Mouse (Mus musculus) heart, embryonic 11.5 days (tissue): ENCODE measurements around the gene Tmed1. TPM values are rescaled to one million over a fixed set of nuclear protein-coding genes. Genes with fewer than 3 reads are reported as not detected.

Experiments used
- ATAC-seq: fragments of 200-750 bp; cut with Nextera tagmentation; replicated peaks from 2 replicates; pipeline ENCODE4 v1.8.0; 2017; ENCODE audit warnings: moderate library complexity; ENCODE audit not compliant: insufficient number of reproducible peaks, low FRiP score, low TSS enrichment
- H3K27ac ChIP-seq: fragments of 300-500 bp; sonication (generic); 2 replicates; pipeline ENCODE4 v1.5.1; 2014; ENCODE audit warnings: mild to moderate bottlenecking, low read depth, low read length
- H3K27me3 ChIP-seq: fragments of 300-500 bp; sonication (generic); 2 replicates; pipeline ENCODE4 v1.6.1; 2014; ENCODE audit warnings: mild to moderate bottlenecking, low read length, mixed read lengths; ENCODE audit not compliant: control insufficient read depth, insufficient read depth
- H3K36me3 ChIP-seq: fragments of 300-500 bp; sonication (generic); 2 replicates; pipeline ENCODE4 v1.6.1; 2014; ENCODE audit warnings: mild to moderate bottlenecking, low read length, moderate library complexity, mixed read lengths; ENCODE audit not compliant: control insufficient read depth, insufficient read depth
- H3K4me1 ChIP-seq: fragments of 300-500 bp; sonication (generic); 2 replicates; pipeline ENCODE4 v1.6.1; 2014; ENCODE audit warnings: low read length; ENCODE audit not compliant: control insufficient read depth, insufficient read depth
- H3K4me2 ChIP-seq: fragments of 300-500 bp; sonication (generic); 2 replicates; pipeline ENCODE4 v1.6.1; 2014; ENCODE audit warnings: mild to moderate bottlenecking, moderate library complexity
- H3K4me3 ChIP-seq: fragments of 300-500 bp; sonication (generic); 2 replicates; pipeline ENCODE4 v1.5.1; 2014; ENCODE audit warnings: low read depth, low read length
- H3K9ac ChIP-seq: fragments of 300-500 bp; sonication (generic); 2 replicates; pipeline ENCODE4 v1.6.1; 2014; ENCODE audit warnings: mild to moderate bottlenecking, low read depth, low read length, moderate library complexity
- H3K9me3 ChIP-seq: fragments of 300-500 bp; sonication (generic); replicated peaks from 2 replicates; pipeline ENCODE4 v1.6.1; 2016; ENCODE audit warnings: low read length; ENCODE audit not compliant: control insufficient read depth
- WGBS: fragments of 180-500 bp; shearing (Covaris S2); extraction: QIAGEN DNeasy Blood & Tissue Kit; methylation state at CpG from one replicate; pipeline ENCODE4 v1.1.7; 2014; ENCODE audit not compliant: insufficient replicate concordance; 5-methylcytosine and 5-hydroxymethylcytosine counted together
- polyA plus RNA-seq: library from polyadenylated mRNA; unstranded; fragments of >200 nt; fragmentation: Nextera tagmentation; extraction: Ambion mirVana; gene quantifications from 2 replicates; pipeline ENCODE4 v1.2.1, GENCODE M21; 2014

Tmed1 gene
- polyA plus RNA-seq, 1 experiment from 2014 or later, result 79.8 TPM

DNA sequence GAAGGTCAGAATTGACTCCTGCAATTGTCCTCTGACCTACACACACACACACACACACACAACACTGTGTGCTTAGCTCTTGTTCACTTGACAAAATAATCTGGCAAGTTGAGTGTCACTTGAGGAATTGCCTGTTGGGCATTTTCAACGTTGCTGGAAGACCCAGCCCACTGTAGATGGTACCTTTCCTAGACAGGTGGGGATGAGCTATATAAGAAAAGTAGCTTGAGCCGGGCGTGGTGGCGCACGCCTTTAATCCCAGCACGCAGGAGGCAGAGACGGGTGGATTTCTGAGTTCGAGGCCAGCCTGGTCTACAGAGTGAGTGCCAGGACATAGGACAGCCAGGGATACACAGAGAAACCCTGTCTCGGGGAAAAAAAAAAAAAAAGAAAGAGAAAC is 1.0 kb upstream of the Tmed1 start:
- Histone ChIP-seq H3K9me3 (no peaks in the 10 kb centered on the region), H3K4me2 (peak overlapping the region; percentile 78), H3K27ac (0 out of 2 replicates have a peak overlapping the region, but pooled peaks have one; percentile 80), H3K4me1 (peaks cover 12% of the 10 kb centered on the region), H3K4me3 (peak overlapping the region; percentile 69), H3K9ac (peak overlapping the region; percentile 72), H3K27me3 (no peaks in the 10 kb centered on the region), H3K36me3 (peaks cover 20% of the 10 kb centered on the region)
- 77% methylated on average over 9 of the region's 9 CpGs for WGBS
- ATAC-seq, result no peak

DNA sequence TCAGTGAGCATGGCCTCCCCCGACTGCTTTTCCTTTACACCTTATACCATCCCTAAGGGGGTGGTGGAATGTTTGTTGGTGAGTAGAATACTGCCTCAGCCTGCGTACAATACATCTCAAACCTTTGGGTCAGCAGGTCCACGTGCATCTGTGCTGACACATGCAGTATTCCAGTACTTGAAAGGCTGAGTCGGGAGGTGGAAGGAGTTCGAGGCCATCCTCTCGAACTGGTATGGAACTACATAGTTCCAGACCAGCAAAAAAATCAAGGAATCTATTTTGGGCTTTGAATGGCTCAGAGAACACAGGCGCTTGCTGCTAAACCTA is 600 bp upstream of the Tmed1 start:
- Histone ChIP-seq H3K27ac (peak overlapping the region; percentile 80; the same call in 1 of the 2 replicates), H3K4me3 (peak overlapping the region; percentile 69), H3K27me3 (no peaks in the 10 kb centered on the region), H3K4me2 (peak overlapping the region; percentile 78), H3K36me3 (peaks cover 22% of the 10 kb centered on the region), H3K4me1 (peaks cover 12% of the 10 kb centered on the region), H3K9ac (peak overlapping the region; percentile 72), H3K9me3 (no peaks in the 10 kb centered on the region)
- WGBS, result 5% methylated on average over 7 of the region's 7 CpGs
- ATAC-seq, result no peak

DNA sequence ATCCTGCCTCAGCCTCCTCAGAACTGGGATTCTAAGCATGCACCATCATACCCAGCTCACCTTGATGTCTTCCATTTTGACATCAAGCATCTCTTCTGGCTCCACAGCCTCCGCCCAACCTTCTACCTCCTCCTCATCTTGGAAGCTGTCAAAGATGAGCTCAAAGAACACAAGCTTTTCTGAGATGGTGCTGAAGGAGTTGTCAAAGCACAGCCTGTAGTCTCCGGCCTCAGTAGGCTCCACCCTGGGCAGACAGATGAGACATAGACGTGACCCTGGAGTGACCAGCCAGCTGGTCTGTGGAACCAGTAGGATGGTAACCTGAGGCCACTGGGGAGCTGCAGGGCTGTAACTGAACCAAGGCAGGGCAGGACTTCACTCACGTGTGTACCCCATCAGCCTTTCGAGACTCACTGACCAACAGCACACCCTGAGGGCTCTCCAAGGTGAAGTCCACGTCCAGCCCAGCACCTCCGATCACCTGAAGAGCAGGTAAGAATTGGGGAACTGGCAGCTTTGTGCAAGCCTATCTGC is 1.1 kb downstream of the Tmed1 start:
- peak overlapping the region; percentile 78 for H3K4me2 ChIP-seq
- peaks cover 27% of the 10 kb centered on the region for H3K36me3 ChIP-seq
- WGBS, result 73% methylated on average over 7 of the region's 7 CpGs
- no peak for ATAC-seq
- no peaks in the 10 kb centered on the region for H3K9me3 ChIP-seq
- no peaks in the 10 kb centered on the region for H3K27me3 ChIP-seq
- peak overlapping the region; percentile 69 for H3K4me3 ChIP-seq
- 0 out of 2 replicates have a peak overlapping the region, but pooled peaks have one; percentile 4 for H3K27ac ChIP-seq
- 0 out of 2 replicates have a peak overlapping the region, but pooled peaks have one; percentile 40 for H3K9ac ChIP-seq
- peaks cover 12% of the 10 kb centered on the region for H3K4me1 ChIP-seq

DNA sequence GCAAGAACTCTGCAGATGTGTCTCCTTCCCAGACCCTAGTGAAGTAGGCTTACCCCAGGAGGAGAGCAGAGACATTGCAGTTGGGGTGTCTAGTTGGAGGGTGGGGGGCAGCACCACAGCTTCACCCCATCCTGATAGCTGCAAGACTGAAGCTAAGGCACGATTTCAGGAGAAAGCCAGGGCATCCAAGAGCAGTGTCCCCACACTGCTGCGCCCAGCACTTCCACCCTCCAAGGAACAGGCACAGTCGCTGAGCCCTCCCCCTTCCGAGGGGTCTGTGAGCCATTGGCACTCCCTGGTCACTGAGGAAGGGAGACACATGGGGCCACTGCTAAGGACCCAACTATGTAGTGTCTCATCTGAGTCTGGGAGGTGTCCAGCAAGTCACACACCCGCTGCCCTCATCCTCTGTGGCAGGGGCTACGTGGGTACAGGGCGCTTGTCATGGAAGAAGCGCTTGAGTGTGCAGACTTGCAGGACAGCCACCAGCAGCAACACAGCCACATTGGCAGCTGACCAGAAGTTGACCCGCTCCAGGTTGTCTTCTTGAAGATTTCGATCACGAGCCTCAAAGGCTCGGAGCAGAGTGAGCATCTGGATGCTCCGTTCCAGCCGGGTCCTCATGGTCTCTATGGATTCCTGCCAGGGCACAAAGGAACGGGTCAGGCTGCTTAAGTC is 2.2 kb downstream of the Tmed1 start:
- peaks cover 30% of the 10 kb centered on the region for H3K36me3 ChIP-seq
- H3K27me3 ChIP-seq, result no peaks in the 10 kb centered on the region
- no peaks in the 10 kb centered on the region for H3K9me3 ChIP-seq
- no peak for ATAC-seq
- H3K4me1 ChIP-seq, result peaks cover 12% of the 10 kb centered on the region
- H3K27ac ChIP-seq, result no peak overlapping the region
- no peak overlapping the region; the same call in 1 of the 2 replicates for H3K4me2 ChIP-seq
- H3K9ac ChIP-seq, result no peak overlapping the region
- no peak overlapping the region for H3K4me3 ChIP-seq
- WGBS, result 90% methylated on average over 15 of the region's 15 CpGs

DNA sequence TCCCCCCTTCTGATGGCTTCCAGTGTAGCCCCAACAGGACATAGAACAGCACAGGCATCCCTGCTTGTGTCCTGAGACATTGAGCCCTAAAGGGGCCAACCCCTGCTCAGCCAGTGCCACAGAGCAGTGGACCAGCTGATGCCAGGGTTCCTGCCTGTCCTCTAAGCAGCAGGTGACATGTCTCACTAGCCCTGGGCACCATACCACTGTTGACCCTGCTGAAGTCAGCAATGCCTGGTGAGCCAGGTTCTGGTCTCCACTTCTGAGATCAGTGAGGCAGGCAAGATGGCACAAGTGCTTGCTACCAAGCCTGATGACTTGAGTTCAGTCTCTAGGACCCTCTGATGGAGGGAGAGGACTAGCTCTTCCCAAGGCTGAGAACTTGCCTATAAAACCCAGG is 4.3 kb downstream of the Tmed1 start:
- H3K9ac ChIP-seq, result no peak overlapping the region
- no peak for ATAC-seq
- peaks cover 7% of the 10 kb centered on the region for H3K4me1 ChIP-seq
- H3K4me2 ChIP-seq, result no peak overlapping the region
- no peak overlapping the region for H3K27ac ChIP-seq
- no peaks in the 10 kb centered on the region for H3K27me3 ChIP-seq
- no peaks in the 10 kb centered on the region for H3K9me3 ChIP-seq
- H3K36me3 ChIP-seq, result peaks cover 34% of the 10 kb centered on the region
- no peak overlapping the region for H3K4me3 ChIP-seq

DNA sequence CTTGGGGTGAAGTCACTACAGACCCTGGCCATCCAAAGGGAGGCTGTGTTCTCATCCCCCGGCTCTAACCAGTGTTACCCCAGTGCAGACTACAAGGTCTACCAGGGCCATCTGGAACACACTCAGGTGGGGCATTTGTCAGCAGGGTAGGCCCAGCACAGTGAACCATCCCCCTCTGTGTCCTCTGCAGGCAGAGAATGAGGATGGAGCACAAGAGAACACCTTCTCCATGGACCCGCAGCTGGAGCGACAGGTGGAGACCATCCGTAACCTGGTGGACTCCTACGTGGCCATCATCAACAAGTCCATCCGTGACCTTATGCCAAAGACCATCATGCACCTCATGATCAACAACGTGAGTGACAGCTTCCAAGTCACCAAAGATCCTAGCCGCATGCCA is 6.7 kb downstream of the Tmed1 start:
- H3K4me3 ChIP-seq, result no peak overlapping the region
- ATAC-seq, result no peak
- no peaks in the 10 kb centered on the region for H3K27me3 ChIP-seq
- H3K9me3 ChIP-seq, result no peaks in the 10 kb centered on the region
- no peak overlapping the region for H3K4me2 ChIP-seq
- H3K27ac ChIP-seq, result no peak overlapping the region
- WGBS, result 89% methylated on average over 8 of the region's 8 CpGs
- H3K36me3 ChIP-seq, result peaks cover 41% of the 10 kb centered on the region
- H3K9ac ChIP-seq, result no peak overlapping the region
- H3K4me1 ChIP-seq, result no peaks in the 10 kb centered on the region

DNA sequence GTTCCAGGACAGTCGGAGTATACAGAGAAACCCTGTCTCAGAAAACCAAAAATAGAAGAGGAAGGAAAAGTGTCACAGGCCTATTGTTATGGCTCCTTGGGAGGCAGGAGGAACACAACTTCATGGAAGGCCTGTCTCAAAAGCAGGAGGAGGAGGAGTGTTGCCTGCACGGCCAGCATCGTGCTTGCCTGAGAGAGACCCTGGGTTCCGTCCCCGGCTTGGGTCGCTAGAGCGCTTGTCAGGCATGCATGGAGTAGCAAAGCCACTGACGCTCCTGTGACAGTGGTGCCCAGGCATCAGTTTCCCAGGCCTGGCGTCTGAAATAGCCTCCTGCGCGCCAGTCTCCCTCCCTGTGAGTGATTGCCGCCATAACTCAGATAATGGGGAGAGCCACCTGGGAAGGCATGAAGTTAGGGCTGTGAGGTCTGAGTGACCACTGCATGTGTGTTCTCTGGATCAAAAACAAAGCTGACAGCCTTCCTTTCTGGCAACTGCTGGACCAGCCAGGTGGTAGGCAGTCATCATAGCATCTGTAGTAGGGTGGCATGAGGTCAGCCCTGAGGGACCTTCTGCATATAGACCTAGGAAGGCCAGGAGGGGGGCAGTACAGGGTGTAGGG is 11.7 kb downstream of the Tmed1 start:
- Histone ChIP-seq H3K4me1 (peaks cover 6% of the 10 kb centered on the region; the same call in 1 of the 2 replicates), H3K9ac (no peak overlapping the region), H3K27ac (no peak overlapping the region), H3K27me3 (no peaks in the 10 kb centered on the region), H3K4me3 (no peak overlapping the region), H3K9me3 (no peaks in the 10 kb centered on the region), H3K4me2 (no peak overlapping the region), H3K36me3 (peaks cover 24% of the 10 kb centered on the region)
- ATAC-seq, result no peak
- WGBS, result 93% methylated on average over 12 of the region's 12 CpGs

GRCm38 (mm10) chr9:21497664-21498063 is 12.4 kb downstream of the Tmed1 start:
- Histone ChIP-seq H3K4me1 (peaks cover 6% of the 10 kb centered on the region; the same call in 1 of the 2 replicates), H3K36me3 (peaks cover 24% of the 10 kb centered on the region), H3K4me2 (no peak overlapping the region), H3K9ac (no peak overlapping the region), H3K4me3 (no peak overlapping the region), H3K27ac (0 out of 2 replicates have a peak overlapping the region, but pooled peaks have one; percentile 10), H3K9me3 (no peaks in the 10 kb centered on the region), H3K27me3 (no peaks in the 10 kb centered on the region)
- WGBS, result 87% methylated on average over 2 of the region's 2 CpGs
- no peak for ATAC-seq
